Mouse (Mus musculus): ENCODE data around the gene 4930486L24Rik.
"Not testable (repeated sequence)": the region's sequence is repeated elsewhere in the genome, so short reads cannot be mapped to it uniquely, and the experiment has no call there.

4930486L24Rik gene

GRCm38 (mm10) chr13:60864281-60864680 lies at the start of gene 4930486L24Rik:
Gene 4930486L24Rik, minus strand, starts transcription at chr13:60864475.
- DNase-seq (ENCODE audit: low spot score in 2 of 2): no peak

GRCm38 (mm10) chr13:60904780-60905179 lies 40.5 kb upstream of the 4930486L24Rik start, which contains the start of gene Tpbpb:
Gene Tpbpb, minus strand, starts transcription at chr13:60904880.
- DNase-seq (ENCODE audit: low spot score in 2 of 2): not testable (repeated sequence)

GRCm38 (mm10) chr13:60897328-60897727 lies 33.1 kb upstream of the 4930486L24Rik start, which contains the start of gene Ctla2b:
Gene Ctla2b, minus strand, starts transcription at chr13:60897447.
- DNase-seq (ENCODE audit: low spot score in 2 of 2): peak in 1 of 2 experiments; percentile 4

GRCm38 (mm10) chr13:60896794-60897193 lies 32.5 kb upstream of the 4930486L24Rik start, which contains the start of gene Gm49392:
Gene Gm49392, minus strand, starts transcription at chr13:60896894.
- not testable (repeated sequence) for DNase-seq (ENCODE audit: low spot score in 2 of 2)

- no peak for DNase-seq (ENCODE audit: low spot score in 2 of 2)
Observed at GRCm38 (mm10) chr13:60895406-60896160, 31.3 kb upstream of the 4930486L24Rik start.

- no peak for DNase-seq (ENCODE audit: low spot score in 2 of 2)
Observed at GRCm38 (mm10) chr13:60892301-60892700, 28.0 kb upstream of the 4930486L24Rik start.

GRCm38 (mm10) chr13:60848241-60849120 lies 15.8 kb downstream of the 4930486L24Rik start:
- DNase-seq (ENCODE audit: low spot score in 2 of 2): no peak

GRCm38 (mm10) chr13:60843153-60843552 lies 21.1 kb downstream of the 4930486L24Rik start:
- no peak for DNase-seq (ENCODE audit: low spot score in 2 of 2)

GRCm38 (mm10) chr13:60842703-60843102 lies 21.6 kb downstream of the 4930486L24Rik start:
- no peak for DNase-seq (ENCODE audit: low spot score in 2 of 2)

GRCm38 (mm10) chr13:60839353-60839902 lies 24.8 kb downstream of the 4930486L24Rik start:
- DNase-seq (ENCODE audit: low spot score in 2 of 2): no peak

GRCm38 (mm10) chr13:60826052-60826451 lies 38.2 kb downstream of the 4930486L24Rik start:
- no peak for DNase-seq (ENCODE audit: low spot score in 2 of 2)

- no peak for DNase-seq (ENCODE audit: low spot score in 2 of 2)
Observed at GRCm38 (mm10) chr13:60820486-60821175, 43.6 kb downstream of the 4930486L24Rik start.

- DNase-seq (ENCODE audit: low spot score in 2 of 2): no peak
Observed at GRCm38 (mm10) chr13:60819469-60819868, 44.8 kb downstream of the 4930486L24Rik start.

GRCm38 (mm10) chr13:60813722-60814121 lies 50.6 kb downstream of the 4930486L24Rik start:
- no peak for DNase-seq (ENCODE audit: low spot score in 2 of 2)

GRCm38 (mm10) chr13:60812768-60813167 lies 51.5 kb downstream of the 4930486L24Rik start:
- DNase-seq (ENCODE audit: low spot score in 2 of 2): no peak

- DNase-seq (ENCODE audit: low spot score in 2 of 2): no peak
Observed at GRCm38 (mm10) chr13:60809690-60810089, 54.6 kb downstream of the 4930486L24Rik start.

- DNase-seq (ENCODE audit: low spot score in 2 of 2): no peak
Observed at GRCm38 (mm10) chr13:60802749-60803148, 61.5 kb downstream of the 4930486L24Rik start, which contains the start of gene Ctsll3. Gene Ctsll3, minus strand, starts transcription at chr13:60802849.

Measured in right cerebral cortex, postnatal 36 days (tissue).